Mouse (Mus musculus): ENCODE results near the gene Ltc4s. TPM values are rescaled to one million over a fixed set of nuclear protein-coding genes. Genes with fewer than 3 reads are reported as not detected.

Ltc4s gene
- polyA plus RNA-seq, 1 experiment = not detected

- no peak overlapping the region for H3K4me3 ChIP-seq (ENCODE audit: insufficient read depth, low read depth, low read length)
- 0 out of 2 replicates have a peak overlapping the region, but pooled peaks have one; percentile 12 for H3K27ac ChIP-seq (ENCODE audit: insufficient read depth, low read depth, low read length)
- WGBS = 91% methylated on average over 2 of the region's 2 CpGs
- no peak for TF ChIP-seq CTCF (IDR thresholded peaks at IDR 0.05; ENCODE audit: insufficient read depth, low read depth, low read length)
- TF ChIP-seq POLR2A (IDR thresholded peaks at IDR 0.05; ENCODE audit: insufficient read depth, low read depth, low read length) = no peak
- H3K4me1 ChIP-seq (ENCODE audit: control insufficient read depth, insufficient read depth, low read length) = peaks cover 18% of the 10 kb centered on the region
These were observed 36.7 kb upstream of the Ltc4s start for GRCm38 (mm10) chr11:50275077-50275476.

GRCm38 (mm10) chr11:50272819-50273218 lies 34.4 kb upstream of the Ltc4s start:
- H3K4me3 ChIP-seq (ENCODE audit: insufficient read depth, low read depth, low read length) = no peak overlapping the region
- 44% methylated on average over 2 of the region's 2 CpGs for WGBS
- TF ChIP-seq CTCF (IDR thresholded peaks at IDR 0.05; ENCODE audit: insufficient read depth, low read depth, low read length) = no peak
- no peak for TF ChIP-seq POLR2A (IDR thresholded peaks at IDR 0.05; ENCODE audit: insufficient read depth, low read depth, low read length)
- H3K27ac ChIP-seq (ENCODE audit: insufficient read depth, low read depth, low read length) = no peak overlapping the region
- peaks cover 18% of the 10 kb centered on the region for H3K4me1 ChIP-seq (ENCODE audit: control insufficient read depth, insufficient read depth, low read length)

- no peak overlapping the region for H3K27ac ChIP-seq (ENCODE audit: insufficient read depth, low read depth, low read length)
- TF ChIP-seq CTCF (IDR thresholded peaks at IDR 0.05; ENCODE audit: insufficient read depth, low read depth, low read length) (no peak), POLR2A (IDR thresholded peaks at IDR 0.05; ENCODE audit: insufficient read depth, low read depth, low read length) (no peak)
- H3K4me1 ChIP-seq (ENCODE audit: control insufficient read depth, insufficient read depth, low read length) = peaks cover 14% of the 10 kb centered on the region
- 96% methylated on average over 1 of the region's 1 CpGs for WGBS
- H3K4me3 ChIP-seq (ENCODE audit: insufficient read depth, low read depth, low read length) = no peak overlapping the region
These were observed 31.5 kb upstream of the Ltc4s start for GRCm38 (mm10) chr11:50269885-50270284.

- 61% methylated on average over 2 of the region's 2 CpGs for WGBS
- Histone ChIP-seq H3K27ac (ENCODE audit: insufficient read depth, low read depth, low read length) (no peak overlapping the region), H3K4me3 (ENCODE audit: insufficient read depth, low read depth, low read length) (no peak overlapping the region), H3K4me1 (ENCODE audit: control insufficient read depth, insufficient read depth, low read length) (peaks cover 13% of the 10 kb centered on the region)
- TF ChIP-seq CTCF (IDR thresholded peaks at IDR 0.05; ENCODE audit: insufficient read depth, low read depth, low read length) = no peak
- TF ChIP-seq POLR2A (IDR thresholded peaks at IDR 0.05; ENCODE audit: insufficient read depth, low read depth, low read length) = no peak
These were observed 30.7 kb upstream of the Ltc4s start for GRCm38 (mm10) chr11:50269163-50269562.

GRCm38 (mm10) chr11:50266997-50267396 lies 28.6 kb upstream of the Ltc4s start:
- no peak for TF ChIP-seq CTCF (IDR thresholded peaks at IDR 0.05; ENCODE audit: insufficient read depth, low read depth, low read length)
- no peak for TF ChIP-seq POLR2A (IDR thresholded peaks at IDR 0.05; ENCODE audit: insufficient read depth, low read depth, low read length)
- Histone ChIP-seq H3K4me3 (ENCODE audit: insufficient read depth, low read depth, low read length) (no peak overlapping the region), H3K27ac (ENCODE audit: insufficient read depth, low read depth, low read length) (no peak overlapping the region), H3K4me1 (ENCODE audit: control insufficient read depth, insufficient read depth, low read length) (peaks cover 8% of the 10 kb centered on the region)
- 94% methylated on average over 3 of the region's 3 CpGs for WGBS

GRCm38 (mm10) chr11:50265931-50266330 lies 27.5 kb upstream of the Ltc4s start:
- TF ChIP-seq CTCF (IDR thresholded peaks at IDR 0.05; ENCODE audit: insufficient read depth, low read depth, low read length) (no peak), POLR2A (IDR thresholded peaks at IDR 0.05; ENCODE audit: insufficient read depth, low read depth, low read length) (no peak)
- no peak overlapping the region for H3K27ac ChIP-seq (ENCODE audit: insufficient read depth, low read depth, low read length)
- no peaks in the 10 kb centered on the region; the same call in 1 of the 2 replicates for H3K4me1 ChIP-seq (ENCODE audit: control insufficient read depth, insufficient read depth, low read length)
- 88% methylated on average over 8 of the region's 8 CpGs for WGBS
- H3K4me3 ChIP-seq (ENCODE audit: insufficient read depth, low read depth, low read length) = no peak overlapping the region

- TF ChIP-seq CTCF (IDR thresholded peaks at IDR 0.05; ENCODE audit: insufficient read depth, low read depth, low read length) = no peak
- TF ChIP-seq POLR2A (IDR thresholded peaks at IDR 0.05; ENCODE audit: insufficient read depth, low read depth, low read length) = no peak
- WGBS = 88% methylated on average over 3 of the region's 3 CpGs
These were observed 24.8 kb upstream of the Ltc4s start for GRCm38 (mm10) chr11:50263198-50263597.

GRCm38 (mm10) chr11:50262020-50262419 lies 23.6 kb upstream of the Ltc4s start:
- WGBS = 74% methylated on average over 4 of the region's 4 CpGs
- Histone ChIP-seq H3K4me1 (ENCODE audit: control insufficient read depth, insufficient read depth, low read length) (no peaks in the 10 kb centered on the region; the same call in 1 of the 2 replicates), H3K27ac (ENCODE audit: insufficient read depth, low read depth, low read length) (no peak overlapping the region), H3K4me3 (ENCODE audit: insufficient read depth, low read depth, low read length) (no peak overlapping the region)
- TF ChIP-seq POLR2A (IDR thresholded peaks at IDR 0.05; ENCODE audit: insufficient read depth, low read depth, low read length) (no peak), CTCF (IDR thresholded peaks at IDR 0.05; ENCODE audit: insufficient read depth, low read depth, low read length) (no peak)

More at GRCm38 (mm10) chr11:50263198-50263597, 24.8 kb upstream of the Ltc4s start:
- Histone ChIP-seq H3K4me3 (ENCODE audit: insufficient read depth, low read depth, low read length) (no peak overlapping the region), H3K4me1 (ENCODE audit: control insufficient read depth, insufficient read depth, low read length) (no peaks in the 10 kb centered on the region; the same call in 1 of the 2 replicates), H3K27ac (ENCODE audit: insufficient read depth, low read depth, low read length) (no peak overlapping the region)

- H3K27ac ChIP-seq (ENCODE audit: insufficient read depth, low read depth, low read length) = no peak overlapping the region
- 85% methylated on average over 7 of the region's 7 CpGs for WGBS
- no peak for TF ChIP-seq CTCF (IDR thresholded peaks at IDR 0.05; ENCODE audit: insufficient read depth, low read depth, low read length)
- TF ChIP-seq POLR2A (IDR thresholded peaks at IDR 0.05; ENCODE audit: insufficient read depth, low read depth, low read length) = no peak
- H3K4me3 ChIP-seq (ENCODE audit: insufficient read depth, low read depth, low read length) = no peak overlapping the region
- H3K4me1 ChIP-seq (ENCODE audit: control insufficient read depth, insufficient read depth, low read length) = peaks cover 24% of the 10 kb centered on the region
These were observed 19.9 kb upstream of the Ltc4s start for GRCm38 (mm10) chr11:50258310-50258709.

GRCm38 (mm10) chr11:50256615-50257014 lies 18.2 kb upstream of the Ltc4s start:
- Histone ChIP-seq H3K27ac (ENCODE audit: insufficient read depth, low read depth, low read length) (no peak overlapping the region), H3K4me1 (ENCODE audit: control insufficient read depth, insufficient read depth, low read length) (peaks cover 27% of the 10 kb centered on the region), H3K4me3 (ENCODE audit: insufficient read depth, low read depth, low read length) (no peak overlapping the region)
- WGBS = 59% methylated on average over 7 of the region's 7 CpGs
- TF ChIP-seq POLR2A (IDR thresholded peaks at IDR 0.05; ENCODE audit: insufficient read depth, low read depth, low read length) = no peak
- no peak for TF ChIP-seq CTCF (IDR thresholded peaks at IDR 0.05; ENCODE audit: insufficient read depth, low read depth, low read length)
